Mouse (Mus musculus) urinary bladder, postnatal 14 days (tissue): ENCODE measurements around the gene Olfr1512.
"Not testable (repeated sequence)": the region's sequence is repeated elsewhere in the genome, so short reads cannot be mapped to it uniquely, and the experiment has no call there.

Experiments
- DNase-seq: peaks from one replicate; pipeline ENCODE4 v3.0.0; 2021; ENCODE audit warnings: low spot score

Olfr1512 gene

DNA sequence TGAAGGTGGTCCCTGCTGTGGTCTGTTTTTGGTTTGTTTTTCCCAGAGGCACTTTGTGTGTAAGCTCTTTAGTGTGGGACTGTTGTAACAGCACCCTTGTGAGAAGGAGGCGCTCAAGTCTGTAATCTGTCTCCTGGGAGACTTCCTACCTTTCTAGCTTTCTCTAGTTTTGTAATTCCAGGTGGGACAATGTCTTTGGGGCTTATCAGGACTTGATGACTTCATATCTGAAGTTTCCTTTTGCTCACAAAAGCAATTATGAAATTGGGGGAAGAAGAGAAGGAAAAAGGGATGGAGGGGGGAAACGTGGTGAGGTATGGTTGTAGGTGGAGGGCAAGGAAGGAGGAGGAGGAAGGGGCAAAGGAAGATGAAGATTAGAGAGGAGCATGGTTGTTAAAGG is at the start of gene Olfr1512:
TSS of gene Olfr1512 (minus strand) at position 101 of the 400 bp plus-strand sequence.
- no peak for DNase-seq

DNA sequence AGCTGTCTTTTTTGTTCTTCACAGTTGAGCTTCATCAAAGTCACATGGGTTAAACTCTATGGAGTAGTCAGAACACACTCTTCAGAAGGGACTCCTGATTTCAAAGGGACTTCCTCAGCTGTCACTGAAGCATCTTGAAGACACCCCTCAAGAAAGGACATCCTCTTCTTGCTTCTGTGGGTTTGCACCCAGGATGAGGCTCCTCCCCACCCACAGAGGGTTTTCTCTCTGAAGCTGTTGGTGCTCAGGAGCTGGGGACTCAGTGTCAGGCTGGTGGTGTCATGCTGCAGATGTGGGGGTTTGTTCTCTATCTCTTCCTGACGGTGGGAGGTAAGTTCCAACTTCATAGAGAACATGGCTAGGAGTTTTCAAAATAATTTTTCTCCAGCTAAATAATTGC is 48.7 kb upstream of the Olfr1512 start:
- no peak for DNase-seq

DNA sequence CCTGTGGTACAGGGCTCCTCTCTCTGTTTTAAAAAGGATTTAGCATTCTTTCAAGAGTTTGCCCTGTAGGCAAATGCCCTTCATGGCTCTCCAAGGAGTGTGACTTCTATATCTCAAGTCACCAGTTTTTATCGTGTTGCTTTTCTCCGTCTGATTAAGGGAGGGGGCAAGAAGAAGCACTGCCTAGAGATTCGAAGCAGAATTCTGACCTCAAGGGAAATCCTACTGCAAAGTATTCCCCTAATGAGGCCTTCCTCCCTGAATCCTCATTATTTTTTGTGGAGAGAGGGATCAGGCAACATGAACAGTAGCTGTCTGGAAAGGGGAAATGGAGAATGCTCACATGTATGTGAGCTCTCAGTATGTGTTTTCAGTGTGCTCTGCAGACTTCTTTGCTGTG is 35.3 kb upstream of the Olfr1512 start, which contains the start of gene Olfr1510:
TSS of gene Olfr1510 (minus strand) at position 101 of the 400 bp plus-strand sequence.
- no peak for DNase-seq

DNA sequence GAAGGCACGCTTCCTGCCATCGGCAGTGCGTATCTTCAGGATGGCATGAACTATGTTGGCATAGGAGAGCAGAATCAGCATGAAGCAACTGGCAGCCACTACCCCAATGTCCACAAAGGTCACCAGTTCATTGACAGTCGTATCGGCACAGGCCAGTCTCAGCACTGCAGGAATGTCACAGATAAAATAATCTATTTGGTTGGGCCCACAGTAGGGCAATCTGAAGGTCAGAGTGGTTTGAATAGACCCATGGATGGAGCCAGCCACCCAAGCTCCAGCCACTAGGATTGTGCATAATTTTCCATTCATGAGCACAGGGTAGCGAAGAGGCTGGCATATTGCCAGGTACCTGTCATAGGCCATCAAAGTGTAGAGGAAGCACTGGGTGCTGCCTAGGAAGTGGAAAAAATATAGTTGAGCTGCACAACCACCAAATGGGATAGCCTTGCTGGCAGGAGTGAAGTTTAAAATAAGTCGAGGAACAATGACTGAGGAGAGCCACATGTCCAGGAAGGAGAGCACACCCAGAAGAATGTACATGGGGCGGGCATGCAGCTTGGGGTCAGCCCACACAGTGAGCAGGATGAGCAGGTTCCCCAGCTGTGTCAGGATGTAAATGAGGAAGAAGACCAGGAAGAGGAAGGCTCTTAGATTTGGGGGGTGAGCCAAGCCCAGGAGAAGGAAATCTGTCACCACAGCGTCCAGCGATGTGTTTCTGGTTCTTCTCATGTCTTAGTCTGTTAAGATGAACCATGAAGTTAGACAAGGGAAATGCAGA is 31.4 kb upstream of the Olfr1512 start:
- DNase-seq: not testable (repeated sequence)

DNA sequence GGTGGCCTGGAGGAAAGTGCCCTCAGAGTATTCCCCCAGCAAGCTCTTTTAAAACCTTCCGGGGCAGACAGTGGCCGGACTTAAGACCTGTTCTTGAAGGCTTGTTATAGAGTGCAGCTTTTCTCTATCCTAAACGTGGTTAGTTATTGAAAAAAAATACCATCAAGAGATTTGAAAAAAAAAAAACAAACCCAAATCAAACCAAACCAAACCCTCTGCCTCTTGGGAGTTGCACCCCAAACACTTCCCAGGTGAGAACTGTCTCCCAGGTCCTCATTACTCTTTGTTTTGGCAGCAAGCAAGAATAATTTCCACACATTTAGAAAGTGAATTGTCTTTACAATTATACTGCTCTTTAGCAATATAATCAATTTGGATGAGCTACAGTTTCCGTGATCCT is 18.3 kb upstream of the Olfr1512 start, which contains the start of gene Olfr1511:
TSS of gene Olfr1511 (minus strand) at position 101 of the 400 bp plus-strand sequence.
- no peak for DNase-seq

DNA sequence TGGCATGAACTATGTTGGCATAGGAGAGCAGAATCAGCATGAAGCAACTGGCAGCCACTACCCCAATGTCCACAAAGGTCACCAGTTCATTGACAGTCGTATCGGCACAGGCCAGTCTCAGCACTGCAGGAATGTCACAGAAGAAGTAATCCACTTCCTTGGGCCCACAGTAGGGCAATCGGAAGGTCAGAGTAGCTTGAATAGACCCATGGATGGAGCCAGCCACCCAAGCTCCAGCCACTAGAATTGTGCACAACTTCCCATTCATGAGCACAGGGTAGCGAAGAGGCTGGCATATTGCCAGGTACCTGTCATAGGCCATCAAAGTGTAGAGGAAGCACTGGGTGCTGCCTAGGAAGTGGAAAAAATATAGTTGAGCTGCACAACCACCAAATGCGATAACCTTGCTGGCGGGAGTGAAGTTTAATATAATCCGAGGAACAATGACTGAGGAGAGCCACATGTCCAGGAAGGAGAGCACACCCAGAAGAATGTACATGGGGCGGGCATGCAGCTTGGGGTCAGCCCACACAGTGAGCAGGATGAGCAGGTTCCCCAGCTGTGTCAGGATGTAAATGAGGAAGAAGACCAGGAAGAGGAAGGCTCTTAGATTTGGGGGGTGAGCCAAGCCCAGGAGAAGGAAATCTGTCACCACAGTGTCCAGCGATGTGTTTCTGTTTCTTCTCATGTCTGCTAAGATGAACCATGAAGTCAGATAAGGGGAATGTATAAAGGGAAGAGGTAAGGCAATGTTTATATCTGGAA is 11.3 kb upstream of the Olfr1512 start:
- DNase-seq: not testable (repeated sequence)

DNA sequence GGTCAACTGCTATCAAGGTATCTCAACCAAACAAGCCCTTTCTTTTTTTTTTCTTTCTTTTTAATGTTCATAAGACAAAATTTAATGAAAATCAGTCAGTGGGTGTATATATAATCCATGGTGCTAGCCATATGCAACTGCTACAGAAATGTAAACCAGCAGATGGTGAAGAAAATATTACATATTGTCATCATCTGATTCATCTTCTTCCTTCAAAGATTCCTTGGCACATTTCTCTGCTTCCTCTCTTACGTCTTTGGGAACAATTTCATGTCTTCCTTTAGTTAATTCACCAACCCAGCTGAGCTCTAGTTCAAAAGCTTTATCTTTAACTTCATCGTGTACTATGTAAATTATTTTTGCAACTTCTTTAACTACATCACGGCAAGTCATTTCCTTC is 10.2 kb downstream of the Olfr1512 start:
- no peak for DNase-seq

DNA sequence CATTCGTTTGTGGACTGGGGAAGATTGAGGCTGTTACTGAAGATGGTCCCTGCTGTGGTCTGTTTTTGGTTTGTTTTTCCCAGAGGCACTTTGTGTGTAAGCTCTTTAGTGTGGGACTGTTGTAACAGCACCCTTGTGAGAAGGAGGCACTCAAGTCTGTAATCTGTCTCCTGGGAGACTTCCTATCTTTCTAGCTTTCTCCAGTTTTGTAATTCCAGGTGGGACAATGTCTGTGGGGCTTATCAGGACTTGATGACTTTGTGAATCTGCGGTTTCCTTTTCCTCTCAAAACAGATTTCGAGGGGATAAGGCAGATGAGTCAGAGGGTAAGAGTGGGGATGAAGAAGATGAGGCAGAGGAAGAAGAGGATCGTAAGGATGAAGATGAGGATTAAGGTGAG is 22.7 kb downstream of the Olfr1512 start, which contains the start of gene Olfr1513:
TSS of gene Olfr1513 (minus strand) at position 101 of the 400 bp plus-strand sequence.
- DNase-seq: no peak

DNA sequence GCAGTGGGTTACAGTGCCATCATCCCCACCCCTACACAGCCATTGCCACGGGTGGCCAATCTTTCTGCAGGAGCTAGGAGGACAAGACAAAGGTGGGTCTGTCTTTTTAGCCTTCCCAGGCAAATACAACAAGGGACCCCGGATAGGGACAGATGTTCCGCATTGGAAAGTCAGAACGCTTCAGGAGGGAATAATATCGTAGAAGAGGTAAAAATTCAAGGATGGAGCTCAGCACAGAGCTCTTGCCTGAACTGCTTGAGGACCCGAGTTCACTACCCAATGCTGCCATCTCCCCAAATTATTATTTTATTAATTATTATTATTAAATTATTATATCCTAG is 39.5 kb downstream of the Olfr1512 start:
- no peak for DNase-seq

DNA sequence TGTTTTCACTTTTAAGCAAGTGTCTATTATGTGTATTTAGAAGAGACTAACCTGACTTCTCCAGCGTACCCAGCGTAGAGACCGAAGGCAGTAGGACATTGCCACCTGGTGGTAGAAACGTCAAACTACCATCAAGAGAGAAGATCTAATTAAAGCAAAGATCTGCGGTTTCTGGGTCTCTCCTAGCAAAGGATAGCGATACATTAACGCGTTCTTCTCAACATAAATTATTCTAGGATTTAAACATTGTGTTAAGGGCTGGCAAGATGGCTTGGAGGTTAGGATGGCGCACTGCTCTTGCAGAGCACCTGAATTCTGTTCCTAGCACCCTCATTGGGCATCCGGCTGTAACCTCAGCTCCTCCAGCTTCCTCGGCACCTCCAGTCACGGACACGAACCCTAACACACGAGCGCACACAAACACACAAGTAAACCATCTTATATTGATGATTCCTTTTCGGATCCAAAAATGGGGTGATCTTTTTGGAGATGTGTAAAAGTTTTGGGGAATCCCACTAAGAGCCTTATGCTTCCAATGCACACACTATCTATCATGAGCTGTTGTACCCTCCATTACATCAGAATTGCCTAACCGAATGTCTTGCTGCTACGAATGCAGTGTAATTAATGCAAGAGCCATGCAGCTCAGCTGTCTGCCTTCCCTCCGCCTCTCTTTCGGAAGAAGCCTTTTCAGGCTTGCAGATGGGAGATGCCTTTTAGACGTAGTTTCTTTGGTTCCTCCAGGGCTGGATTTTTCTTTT is 40.0 kb downstream of the Olfr1512 start:
- peak; percentile 65 for DNase-seq

DNA sequence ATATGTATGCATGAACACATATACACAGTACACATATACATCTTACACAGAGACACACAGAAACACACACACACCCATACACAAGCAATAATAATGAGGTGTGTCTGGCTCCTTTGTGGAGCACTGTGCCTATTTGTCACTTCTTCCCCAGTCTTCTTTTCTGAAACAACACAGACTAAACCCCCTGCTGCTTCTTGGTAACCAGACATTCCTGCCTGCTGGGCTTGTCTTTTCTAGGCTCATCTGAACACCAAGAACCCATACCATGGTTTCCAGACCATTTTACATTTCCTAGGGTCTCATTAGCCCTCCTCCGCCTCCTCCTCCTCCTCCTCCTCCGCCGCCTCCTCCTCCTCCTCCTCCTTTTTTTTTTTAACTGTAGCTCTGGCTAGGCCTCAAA is 46.8 kb downstream of the Olfr1512 start:
- no peak for DNase-seq

DNA sequence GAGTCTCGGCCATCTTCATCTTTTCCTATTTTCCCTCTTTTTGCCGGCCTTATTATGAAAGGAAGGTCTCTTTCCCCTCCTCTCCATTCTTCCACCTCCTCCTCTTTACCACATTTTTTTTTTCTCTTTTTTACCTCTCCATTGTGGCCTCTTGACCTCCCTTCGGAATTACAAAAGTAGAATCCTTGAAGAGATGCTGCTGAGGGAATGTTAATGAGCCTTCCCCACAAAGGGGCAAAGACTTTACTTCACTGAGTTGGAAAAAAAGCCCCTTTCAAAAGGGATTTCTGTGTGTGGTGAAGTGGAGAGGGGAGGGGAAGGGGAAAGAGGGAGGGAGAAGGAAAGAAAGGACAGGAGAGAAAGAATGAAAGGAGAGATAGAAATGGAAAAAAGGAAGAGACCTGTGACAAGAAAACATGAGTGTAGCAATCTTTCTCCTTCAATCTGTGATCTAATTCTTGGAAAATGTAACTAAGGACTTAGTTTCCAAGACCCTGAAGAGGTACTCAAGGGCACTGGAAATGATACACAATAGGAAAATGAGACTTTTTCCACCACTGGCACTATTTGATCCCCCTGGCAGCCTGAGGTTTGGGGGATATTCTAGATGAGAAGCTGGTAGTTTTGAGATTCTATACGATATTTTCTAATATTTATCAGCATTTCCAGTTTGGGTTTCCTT is 47.8 kb downstream of the Olfr1512 start:
- DNase-seq: no peak

DNA sequence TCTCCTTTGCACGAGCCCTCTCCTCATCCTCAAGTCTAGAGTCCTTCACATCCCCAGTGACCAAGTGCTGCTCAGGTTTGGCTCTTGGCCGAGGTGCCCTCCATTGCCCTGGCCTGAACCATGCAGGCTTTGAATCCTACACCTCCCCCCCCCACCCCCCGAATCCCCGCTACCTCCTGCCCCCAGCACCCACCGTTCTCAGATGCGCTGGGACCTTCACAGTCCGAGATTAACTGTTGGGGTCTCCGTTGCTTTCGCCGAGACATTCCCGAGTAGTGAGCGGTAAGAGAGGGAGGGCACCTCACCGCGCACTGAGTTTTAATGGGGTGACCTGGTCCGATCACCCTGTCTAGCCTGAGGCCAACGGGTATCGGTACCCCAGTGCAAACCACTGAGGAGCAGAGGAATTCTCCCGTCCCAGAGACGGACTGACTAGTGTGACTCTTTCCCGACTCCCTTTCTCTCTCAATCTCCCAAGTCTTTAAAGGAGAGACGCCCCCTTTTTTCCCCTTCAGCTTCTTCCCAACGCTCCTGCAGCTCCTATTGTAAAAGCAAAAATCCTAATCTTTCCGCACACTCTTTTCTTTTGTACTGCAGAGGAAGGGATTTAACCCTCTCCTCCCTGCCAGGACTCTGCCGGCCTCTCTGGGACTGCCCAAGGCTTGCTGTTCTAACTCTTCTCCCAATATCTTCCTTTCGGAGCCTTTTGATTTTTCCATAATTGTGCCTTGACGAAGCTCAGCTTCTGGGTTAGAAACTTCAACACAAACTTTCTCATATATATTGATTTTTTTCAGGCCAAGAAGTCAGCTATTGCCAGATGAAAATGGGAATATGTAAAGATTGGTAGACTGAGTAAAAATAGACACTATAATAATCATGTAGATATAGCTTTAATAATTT is 50.8 kb downstream of the Olfr1512 start, which contains the start of gene Sall2:
TSS of gene Sall2 (minus strand) at position 853 of the 903 bp plus-strand sequence.
- DNase-seq: no peak

DNA sequence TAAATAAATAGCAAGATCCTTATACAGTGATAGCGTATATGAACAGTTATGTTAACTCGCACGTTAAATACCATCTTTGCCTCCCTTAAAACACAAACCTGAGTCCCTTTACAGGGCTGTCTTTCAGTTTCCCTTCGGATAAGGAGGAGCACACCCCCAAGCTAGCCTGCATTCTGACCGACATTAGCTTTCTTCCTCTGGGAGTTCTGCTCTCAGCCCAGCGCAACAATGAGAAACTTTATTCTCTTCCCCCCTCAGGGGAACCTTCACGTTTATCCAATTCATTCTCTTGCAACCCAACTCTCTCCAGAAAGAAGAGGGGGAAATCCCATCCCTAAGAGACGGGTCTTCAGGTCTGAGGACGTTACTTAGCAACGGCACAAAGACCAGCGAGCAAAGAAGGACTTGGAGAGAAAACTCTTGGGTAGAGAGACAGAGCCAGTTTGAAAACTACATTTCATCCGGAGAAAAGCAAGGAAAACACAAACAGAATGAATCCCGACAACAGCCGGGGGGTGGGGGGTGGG is 51.5 kb downstream of the Olfr1512 start:
- DNase-seq: no peak

DNA sequence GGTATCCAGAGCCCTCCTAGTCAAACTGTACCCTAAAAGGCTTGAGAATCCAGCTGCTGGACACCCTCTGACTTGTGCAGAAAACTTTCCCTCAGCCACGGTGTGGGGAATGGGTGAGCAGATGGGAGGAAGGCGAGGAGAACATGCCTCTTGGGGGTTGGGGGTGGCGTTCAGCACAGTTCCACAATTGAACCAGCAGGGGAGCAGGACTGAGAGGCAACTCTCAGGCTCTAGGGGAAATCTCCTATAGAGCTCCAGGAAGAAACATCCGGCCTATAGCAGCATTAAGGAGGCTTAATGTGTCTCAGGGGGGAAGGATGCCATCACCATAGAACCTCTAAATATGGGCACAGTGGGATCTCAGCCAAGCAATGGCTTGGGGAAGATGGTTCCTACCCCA is 53.1 kb downstream of the Olfr1512 start:
- no peak for DNase-seq
